Mouse (Mus musculus): Measurements from ENCODE around the gene Prss50. TPM values are rescaled to one million over a fixed set of nuclear protein-coding genes. Genes with fewer than 3 reads are reported as not detected.
A peak's percentile ranks its signal among the peaks of the same experiment; 100 is the strongest.

The Prss50 gene
- polyA plus RNA-seq, 1 experiment, result 0.19 TPM

DNA sequence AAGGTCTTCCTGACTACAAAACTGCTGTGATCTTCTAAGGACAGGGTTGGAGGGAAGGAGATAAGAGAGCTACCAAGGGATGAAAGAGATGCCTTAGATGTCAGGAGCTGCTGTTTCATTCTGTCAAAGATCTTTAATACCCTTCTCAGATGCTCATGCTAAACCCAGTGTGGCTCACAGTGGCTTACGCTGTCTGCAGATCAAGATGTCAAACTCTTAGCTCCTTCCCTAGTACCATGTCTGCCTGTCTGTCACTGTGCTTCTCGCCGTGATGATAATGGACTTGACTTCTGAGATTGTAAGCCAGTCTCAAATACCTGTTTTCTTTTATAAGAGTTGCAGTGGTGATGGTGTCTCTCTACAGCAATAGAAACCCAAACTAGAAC is 50.9 kb downstream of the Prss50 start:
- H3K36me3 ChIP-seq (ENCODE audit: control insufficient read depth, insufficient read depth, low read length), result no peaks in the 10 kb centered on the region
- DNase-seq, result no peak
- H3K27ac ChIP-seq (ENCODE audit: control insufficient read depth, insufficient read depth, low read length), result peak overlapping the region; percentile 99
- no peak for TF ChIP-seq POLR2A (IDR thresholded peaks at IDR 0.05; ENCODE audit: control insufficient read depth, extremely low read depth, insufficient read depth, low read length, poor library complexity)
- no peak for TF ChIP-seq CTCF (IDR thresholded peaks at IDR 0.05; ENCODE audit: borderline replicate concordance, control insufficient read depth, extremely low read depth, insufficient read depth, low read length, poor library complexity)
- no peaks in the 10 kb centered on the region for H3K27me3 ChIP-seq (ENCODE audit: control insufficient read depth, insufficient read depth, low read length)
- WGBS, result 53% methylated on average over 3 of the region's 3 CpGs
- no peak overlapping the region for H3K4me3 ChIP-seq (ENCODE audit: control insufficient read depth, insufficient read depth, low read length)
- H3K4me1 ChIP-seq (replicated peaks; ENCODE audit: control insufficient read depth, insufficient read depth, low read length), result peaks cover 54% of the 10 kb centered on the region

GRCm38 (mm10) chr9:110909371-110909967 is 51.7 kb downstream of the Prss50 start:
- Histone ChIP-seq H3K27ac (ENCODE audit: control insufficient read depth, insufficient read depth, low read length) (peak overlapping the region; percentile 99), H3K36me3 (ENCODE audit: control insufficient read depth, insufficient read depth, low read length) (no peaks in the 10 kb centered on the region), H3K4me3 (ENCODE audit: control insufficient read depth, insufficient read depth, low read length) (no peak overlapping the region), H3K27me3 (ENCODE audit: control insufficient read depth, insufficient read depth, low read length) (no peaks in the 10 kb centered on the region), H3K4me1 (replicated peaks; ENCODE audit: control insufficient read depth, insufficient read depth, low read length) (peaks cover 49% of the 10 kb centered on the region)
- TF ChIP-seq CTCF (IDR thresholded peaks at IDR 0.05; ENCODE audit: borderline replicate concordance, control insufficient read depth, extremely low read depth, insufficient read depth, low read length, poor library complexity) (no peak), POLR2A (IDR thresholded peaks at IDR 0.05; ENCODE audit: control insufficient read depth, extremely low read depth, insufficient read depth, low read length, poor library complexity) (no peak)
- peak; percentile 47 for DNase-seq
- WGBS, result 43% methylated on average over 6 of the region's 6 CpGs

Other genes with a start within 250 kb of the Prss50 start
- gene Nradd, start 233.5 kb upstream of the Prss50 start, polyA plus RNA-seq (2012; rRNA removed), result 9.2 and 13.2 TPM in 2 replicates
- gene Nbeal2, start 203.8 kb upstream of the Prss50 start, polyA plus RNA-seq (2012; rRNA removed), result 297 and 301 TPM in 2 replicates
- 105 and 152 TPM in 2 replicates for gene Ccdc12, start 201.5 kb upstream of the Prss50 start, polyA plus RNA-seq (2012; rRNA removed)
- gene Myl3, start 116.1 kb upstream of the Prss50 start, polyA plus RNA-seq (2012; rRNA removed), result 2.4 and 293 TPM in 2 replicates
- gene Pth1r, start 110.8 kb upstream of the Prss50 start, polyA plus RNA-seq (2012; rRNA removed), result 5.4 and 5.8 TPM in 2 replicates
- not detected in 2 replicates for gene Prss42, start 59.8 kb upstream of the Prss50 start, polyA plus RNA-seq (2012; rRNA removed)
- 0.11 TPM in 1 of 2 replicates, not detected in the other for gene Prss44, start 44.0 kb upstream of the Prss50 start, polyA plus RNA-seq (2012; rRNA removed)
- gene Prss43, start 31.3 kb upstream of the Prss50 start, polyA plus RNA-seq (2012; rRNA removed), result not detected in 2 replicates
- not detected in 2 replicates for gene Prss45, start 23.4 kb upstream of the Prss50 start, polyA plus RNA-seq (2012; rRNA removed)
- gene Prss46, start 13.5 kb upstream of the Prss50 start, polyA plus RNA-seq (2012; rRNA removed), result 0.08 TPM in 1 of 2 replicates, not detected in the other
- gene Als2cl, start 21.9 kb downstream of the Prss50 start, polyA plus RNA-seq (2012; rRNA removed), result 142 and 145 TPM in 2 replicates
- 11.3 and 12.3 TPM in 2 replicates for gene Tmie, start 22.1 kb downstream of the Prss50 start, polyA plus RNA-seq (2012; rRNA removed)
- 0.74 and 1.7 TPM in 2 replicates for gene Fam240a, start 58.9 kb downstream of the Prss50 start, polyA plus RNA-seq (2012; rRNA removed)
- 0.47 and 0.66 TPM in 2 replicates for gene Tdgf1, start 88.2 kb downstream of the Prss50 start, polyA plus RNA-seq (2012; rRNA removed)
- gene Lrrc2, start 93.6 kb downstream of the Prss50 start, polyA plus RNA-seq (2012; rRNA removed), result 0.03 and 1.1 TPM in 2 replicates
- 0.57 and 1.1 TPM in 2 replicates for gene Rtp3, start 132.6 kb downstream of the Prss50 start, polyA plus RNA-seq (2012; rRNA removed)
- 3.5 and 4.9 TPM in 2 replicates for gene Ltf, start 161.3 kb downstream of the Prss50 start, polyA plus RNA-seq (2012; rRNA removed)
- 2.3 and 3.6 TPM in 2 replicates for gene Ccrl2, start 199.6 kb downstream of the Prss50 start, polyA plus RNA-seq (2012; rRNA removed)

Data from thymus, adult 2 months (tissue).